Mouse (Mus musculus) E14TG2a.4 (cell line): ENCODE data around the gene Tsr2.

Experiments
- H3K27me3 ChIP-seq: 2 replicates; pipeline ENCODE4 v1.6.1; 2014; ENCODE audit warnings: low read length, control low read depth; ENCODE audit not compliant: insufficient read depth
- H3K36me3 ChIP-seq: 2 replicates; pipeline ENCODE4 v1.6.1; 2014; ENCODE audit warnings: low read length, control low read depth; ENCODE audit not compliant: insufficient read depth
- H3K4me1 ChIP-seq: replicated peaks from 2 replicates; pipeline ENCODE4 v1.6.1; 2014; ENCODE audit warnings: low read depth, low read length, control low read depth
- H3K4me3 ChIP-seq: replicated peaks from 2 replicates; pipeline ENCODE4 v1.5.1; 2014; ENCODE audit warnings: mild to moderate bottlenecking, low read length
- H3K9me3 ChIP-seq: 2 replicates; pipeline ENCODE4 v1.6.1; 2014; ENCODE audit warnings: low read length, control low read depth
- CTCF ChIP-seq: conservative IDR thresholded peaks from 2 replicates; pipeline ENCODE4 v1.5.1; 2014; ENCODE audit warnings: low read length
- NANOG ChIP-seq: IDR thresholded peaks from 2 replicates; pipeline ENCODE4 v1.6.1; 2014; ENCODE audit warnings: borderline replicate concordance, low read length, mixed read lengths
- POU5F1 ChIP-seq: IDR thresholded peaks from 2 replicates; pipeline ENCODE4 v1.6.1; 2014; ENCODE audit warnings: low read length, borderline replicate concordance

Tsr2 gene

DNA sequence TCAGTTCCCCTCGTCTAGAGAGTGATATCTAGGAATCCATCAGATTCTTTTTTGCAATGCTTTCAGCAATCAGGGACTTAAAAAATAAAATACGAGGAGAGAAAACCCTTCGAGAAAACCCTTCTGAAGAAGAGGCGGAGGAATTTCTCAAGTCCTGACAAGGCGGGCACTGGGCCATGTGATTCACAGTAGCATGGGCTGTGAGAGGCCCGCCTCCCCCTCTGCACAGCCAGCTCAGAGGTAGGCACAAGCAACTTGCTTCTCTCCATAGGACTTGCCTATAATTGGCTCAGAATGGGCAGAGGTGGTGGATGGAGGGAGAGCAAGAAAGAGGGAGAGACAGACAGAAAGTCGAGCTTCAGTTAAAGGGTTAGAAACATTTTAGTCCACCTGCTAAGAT is 46.0 kb downstream of the Tsr2 start:
- TF ChIP-seq CTCF: no peak
- no peak for TF ChIP-seq POU5F1
- no peak for TF ChIP-seq NANOG
- no peaks in the 10 kb centered on the region for H3K9me3 ChIP-seq
- H3K4me1 ChIP-seq: peaks cover 66% of the 10 kb centered on the region
- peak overlapping the region; percentile 62 for H3K4me3 ChIP-seq
- H3K36me3 ChIP-seq: peaks cover 46% of the 10 kb centered on the region
- no peaks in the 10 kb centered on the region for H3K27me3 ChIP-seq

DNA sequence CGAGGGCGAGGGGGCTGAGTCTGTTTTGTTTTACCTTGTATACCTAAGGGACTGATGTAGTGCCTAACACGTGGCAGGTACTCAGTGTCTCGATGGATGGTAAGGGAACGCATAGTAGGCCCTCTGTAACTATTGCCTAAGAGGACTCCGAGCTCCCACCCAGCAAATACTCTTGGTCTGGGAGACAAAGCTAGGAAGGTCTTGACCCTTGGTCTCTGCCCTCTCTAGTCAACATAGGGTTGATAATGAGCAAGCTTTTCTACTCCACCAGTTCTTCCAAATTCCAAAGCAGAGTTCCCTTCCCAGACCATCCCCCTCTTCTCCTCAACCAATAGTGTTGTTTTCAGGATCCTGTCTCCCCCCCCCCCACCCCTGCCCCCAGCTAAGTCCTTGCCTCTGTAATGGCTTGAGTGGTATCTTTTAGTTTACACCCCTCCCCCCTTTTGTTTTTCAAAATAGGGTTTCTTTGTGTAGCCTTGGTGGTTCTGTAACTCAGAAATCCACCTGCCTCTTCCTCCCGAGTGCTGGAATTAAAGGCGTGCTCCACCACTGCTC is 46.6 kb downstream of the Tsr2 start:
- Histone ChIP-seq H3K4me3 (peak overlapping the region; percentile 86), H3K36me3 (peaks cover 41% of the 10 kb centered on the region), H3K4me1 (peaks cover 60% of the 10 kb centered on the region), H3K9me3 (no peaks in the 10 kb centered on the region), H3K27me3 (no peaks in the 10 kb centered on the region)
- TF ChIP-seq POU5F1 (no peak), CTCF (no peak), NANOG (no peak)

DNA sequence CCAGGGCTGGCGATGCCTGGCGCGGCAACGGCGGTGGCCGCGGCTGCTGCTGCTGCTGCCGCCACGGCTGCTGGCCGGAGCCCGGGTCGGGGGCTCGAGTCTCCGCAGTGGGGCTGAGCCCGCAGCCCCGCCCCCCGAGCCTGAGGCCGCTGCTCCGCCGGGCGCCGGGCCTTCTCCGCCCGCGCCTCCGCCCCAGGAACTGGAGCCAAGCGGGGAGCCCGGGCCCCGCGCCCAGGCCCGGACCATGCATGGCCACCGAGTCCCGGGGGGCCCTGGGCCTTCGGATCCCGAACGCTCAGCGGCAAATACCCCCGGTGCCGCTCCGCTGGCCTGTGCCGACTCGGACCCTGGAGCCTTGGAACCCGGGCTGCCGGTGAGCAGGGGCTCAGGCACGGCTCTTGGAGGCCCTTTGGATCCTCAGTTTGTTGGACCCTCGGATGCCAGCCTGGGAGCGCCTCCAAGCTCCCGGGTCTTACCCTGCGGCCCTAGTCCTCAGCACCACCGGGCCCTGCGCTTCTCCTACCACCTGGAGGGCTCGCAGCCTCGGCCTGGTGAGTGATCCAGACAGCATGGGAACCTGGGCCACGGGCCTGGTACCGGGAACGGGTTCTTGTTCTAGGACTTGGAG is 48.8 kb downstream of the Tsr2 start:
- peak overlapping the region; percentile 86 for H3K4me3 ChIP-seq
- peaks cover 46% of the 10 kb centered on the region for H3K4me1 ChIP-seq
- no peaks in the 10 kb centered on the region for H3K27me3 ChIP-seq
- TF ChIP-seq POU5F1 (no peak), CTCF (no peak), NANOG (no peak)
- H3K9me3 ChIP-seq: no peaks in the 10 kb centered on the region
- H3K36me3 ChIP-seq: peaks cover 22% of the 10 kb centered on the region

DNA sequence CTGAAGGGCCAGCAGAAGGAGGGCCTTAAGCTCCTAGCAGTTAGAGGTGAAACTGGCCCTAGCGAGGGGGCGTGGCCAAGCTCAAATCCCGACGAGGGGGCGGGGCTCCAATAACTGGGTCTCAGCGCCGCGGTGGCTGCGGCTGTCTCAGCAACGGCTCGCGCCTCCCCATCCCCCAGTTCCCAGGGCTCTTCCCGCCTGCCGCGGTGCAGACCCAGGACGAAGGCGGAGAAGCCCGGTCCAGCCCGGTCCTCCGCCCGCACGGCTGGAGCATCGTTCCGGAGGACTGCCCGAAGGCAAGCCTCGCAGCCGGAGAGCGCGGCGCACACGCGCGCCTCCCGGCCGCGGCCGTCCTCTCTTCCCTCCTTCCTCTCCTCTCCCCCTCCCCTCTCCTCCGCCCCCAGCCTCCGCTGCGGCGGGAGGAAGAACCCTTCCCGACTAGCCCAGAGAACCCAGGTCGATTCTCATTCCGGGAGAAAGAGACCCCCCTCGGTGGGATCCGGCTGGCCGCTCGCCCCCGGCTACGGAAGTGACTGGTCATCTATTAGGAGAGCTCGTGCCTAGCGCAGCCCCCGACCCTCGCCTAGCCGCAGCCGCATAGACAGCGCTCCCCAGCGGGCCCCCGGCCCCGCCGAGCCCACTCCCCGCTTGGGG is 49.4 kb downstream of the Tsr2 start:
- H3K36me3 ChIP-seq: peaks cover 15% of the 10 kb centered on the region
- peak overlapping the region; percentile 86 for H3K4me3 ChIP-seq
- H3K9me3 ChIP-seq: no peaks in the 10 kb centered on the region
- peaks cover 43% of the 10 kb centered on the region for H3K4me1 ChIP-seq
- no peaks in the 10 kb centered on the region for H3K27me3 ChIP-seq
- no peak for TF ChIP-seq POU5F1
- TF ChIP-seq CTCF: no peak
- no peak for TF ChIP-seq NANOG

DNA sequence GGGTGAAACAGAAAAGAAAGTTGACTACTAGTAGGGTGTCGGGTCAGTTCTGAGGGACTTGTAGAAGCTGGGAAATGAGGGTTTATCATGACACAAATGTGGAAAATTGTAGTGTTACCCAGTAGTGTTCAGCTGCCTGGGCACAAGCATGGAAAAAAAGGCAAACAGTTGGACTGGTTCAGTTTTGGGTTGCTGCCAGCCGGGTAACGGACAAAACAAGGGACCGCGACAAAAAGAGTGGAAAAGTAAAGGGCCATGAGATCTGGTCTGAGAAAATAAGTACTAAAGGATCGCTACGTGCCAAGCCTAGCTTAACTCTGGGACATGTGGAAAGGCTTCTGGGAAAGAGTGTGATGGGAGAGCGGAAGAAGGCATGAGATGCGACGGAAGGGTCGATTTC is 50.0 kb downstream of the Tsr2 start:
- H3K9me3 ChIP-seq: no peaks in the 10 kb centered on the region

DNA sequence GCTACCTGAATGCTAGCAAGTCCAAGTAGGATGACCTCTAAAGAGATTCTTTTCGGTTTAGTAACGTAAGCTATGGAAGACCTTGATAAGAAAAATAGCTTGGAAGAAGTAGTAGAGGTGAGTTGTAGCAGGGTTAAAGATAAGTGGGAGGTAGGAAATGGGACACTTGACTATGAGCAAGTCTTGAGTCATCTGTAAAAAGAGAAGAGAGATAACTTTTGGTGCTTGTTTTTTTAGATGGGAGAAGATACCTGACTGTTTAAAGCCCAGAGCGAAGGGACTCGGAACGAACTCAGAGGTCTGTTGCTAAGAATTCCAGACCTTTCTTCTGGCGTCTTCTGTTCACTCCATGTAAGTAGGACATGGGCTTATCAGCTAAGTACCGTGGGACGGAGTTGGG is 50.5 kb downstream of the Tsr2 start, which contains the start of gene Fgd1:
Gene Fgd1, plus strand, starts transcription at position 301 of the 400 bp plus-strand sequence.
- peaks cover 39% of the 10 kb centered on the region for H3K4me1 ChIP-seq
- H3K4me3 ChIP-seq: peak within 1 kb of the TSS; percentile 86
- peaks cover 5% of the 10 kb centered on the region; the same call in 1 of the 2 replicates for H3K36me3 ChIP-seq
- no peaks in the 10 kb centered on the region for H3K27me3 ChIP-seq
- H3K9me3 ChIP-seq: no peaks in the 10 kb centered on the region
- TF ChIP-seq CTCF: no peak
- TF ChIP-seq POU5F1: no peak
- TF ChIP-seq NANOG: no peak

More for the DNA sequence above, 50.0 kb downstream of the Tsr2 start:
- Histone ChIP-seq H3K4me3 (peak overlapping the region; percentile 86), H3K36me3 (peaks cover 10% of the 10 kb centered on the region), H3K4me1 (peaks cover 43% of the 10 kb centered on the region), H3K27me3 (no peaks in the 10 kb centered on the region)
- TF ChIP-seq POU5F1 (no peak), CTCF (no peak), NANOG (no peak)

DNA sequence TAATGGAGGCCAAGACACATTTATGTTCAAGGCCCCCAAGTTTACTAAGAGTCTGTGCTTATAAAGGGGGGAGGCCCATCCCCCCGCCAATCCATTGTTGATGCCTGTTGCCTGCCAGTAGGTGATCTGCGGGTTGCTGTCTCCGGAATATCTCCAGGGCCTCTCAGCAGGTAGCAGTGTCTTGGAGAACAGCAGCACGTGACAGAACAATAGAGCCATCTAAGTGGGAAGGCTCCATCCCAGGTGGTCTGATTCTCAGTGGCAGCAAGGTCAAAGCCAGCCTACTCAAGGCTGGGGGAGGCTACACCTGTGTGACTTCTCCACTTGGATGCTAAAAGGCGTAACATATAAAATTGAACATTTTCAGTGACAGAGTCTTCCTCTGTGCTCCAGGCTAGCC is 55.1 kb downstream of the Tsr2 start:
- TF ChIP-seq POU5F1: no peak
- peak; percentile 91 for TF ChIP-seq NANOG
- H3K4me3 ChIP-seq: no peak overlapping the region
- H3K4me1 ChIP-seq: peaks cover 38% of the 10 kb centered on the region
- H3K27me3 ChIP-seq: no peaks in the 10 kb centered on the region
- no peaks in the 10 kb centered on the region for H3K9me3 ChIP-seq
- H3K36me3 ChIP-seq: no peaks in the 10 kb centered on the region
